Mouse (Mus musculus) lung, adult 2 months (tissue): ENCODE data around the gene Idh3a.

Experiments used
- CTCF ChIP-seq: fragments of 200-500 bp; IDR thresholded peaks from 2 replicates; pipeline ENCODE4 v1.5.1; 2011; ENCODE audit warnings: mild to moderate bottlenecking, low read length, control low read depth; ENCODE audit not compliant: insufficient read depth
- POLR2A ChIP-seq: fragments of 200-500 bp; IDR thresholded peaks from 2 replicates; pipeline ENCODE4 v1.6.1; 2011; ENCODE audit warnings: low read depth, mild to moderate bottlenecking, control low read depth, low read length, borderline replicate concordance; ENCODE audit errors: extremely low read depth

GRCm38 (mm10) chr9:54639192-54639591 is 53.1 kb downstream of the Idh3a start:
- TF ChIP-seq CTCF: no peak
- TF ChIP-seq POLR2A: no peak
